Mouse (Mus musculus): ENCODE measurements around the gene A030003K21Rik.

DNA sequence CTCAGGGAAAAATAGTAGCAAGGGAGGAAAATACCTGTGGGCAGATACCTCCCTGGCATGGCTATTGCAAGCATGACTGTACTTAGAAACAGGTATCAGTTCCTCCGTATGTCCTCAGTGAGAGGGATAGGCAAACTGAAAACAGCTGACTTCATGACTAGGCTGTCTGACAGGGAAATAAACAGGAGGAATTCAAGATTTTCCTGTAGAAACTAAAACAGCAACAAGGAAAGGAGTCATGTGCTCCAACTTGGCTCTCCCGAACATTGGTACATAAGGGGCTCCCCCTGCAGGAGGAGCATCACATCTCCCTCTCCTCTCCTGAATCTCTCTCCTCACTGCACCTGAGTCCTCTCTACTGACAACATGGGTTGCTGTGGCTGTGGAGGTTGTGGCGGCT is 30.2 kb downstream of the A030003K21Rik start, which contains the start of gene A030005L19Rik:
- TF ChIP-seq CTCF (IDR thresholded peaks at IDR 0.05; ENCODE audit: insufficient read depth, low read depth, low read length) (no peak), POLR2A (IDR thresholded peaks at IDR 0.05; ENCODE audit: insufficient read depth, low read depth, low read length) (no peak)
